Mouse (Mus musculus) midbrain, embryonic 16.5 days (tissue): Measurements from ENCODE around the gene Msh6. TPM values are rescaled to one million over a fixed set of nuclear protein-coding genes. Genes with fewer than 3 reads are reported as not detected.
"Not testable (repeated sequence)": the region's sequence is repeated elsewhere in the genome, so short reads cannot be mapped to it uniquely, and the experiment has no call there.

Experiments used
- ATAC-seq: fragments of 200-750 bp; cut with Nextera tagmentation; 2 replicates; pipeline ENCODE4 v1.8.0; 2017; ENCODE audit warnings: moderate TSS enrichment
- H3K27ac ChIP-seq: fragments of 300-500 bp; sonication (generic); 2 replicates; pipeline ENCODE4 v1.5.1; 2014; ENCODE audit warnings: mild to moderate bottlenecking, low read length, mixed read lengths
- H3K27me3 ChIP-seq: fragments of 300-500 bp; sonication (generic); 2 replicates; pipeline ENCODE4 v1.6.1; 2014; ENCODE audit warnings: low read depth, low read length, mixed read lengths; ENCODE audit not compliant: control insufficient read depth, insufficient read depth
- H3K36me3 ChIP-seq: fragments of 300-500 bp; sonication (generic); 2 replicates; pipeline ENCODE4 v1.6.1; 2014; ENCODE audit warnings: mild to moderate bottlenecking, low read length, moderate library complexity, mixed read lengths; ENCODE audit not compliant: control insufficient read depth, insufficient read depth
- H3K4me1 ChIP-seq: fragments of 300-500 bp; sonication (generic); 2 replicates; pipeline ENCODE4 v1.6.1; 2014; ENCODE audit warnings: mild to moderate bottlenecking, low read length, mixed read lengths; ENCODE audit not compliant: control insufficient read depth, insufficient read depth
- H3K4me2 ChIP-seq: fragments of 300-500 bp; sonication (generic); 2 replicates; pipeline ENCODE4 v1.6.1; 2014; ENCODE audit warnings: mild to moderate bottlenecking, low read length, mixed read lengths
- H3K4me3 ChIP-seq: fragments of 300-500 bp; sonication (generic); 2 replicates; pipeline ENCODE4 v1.5.1; 2014; ENCODE audit warnings: low read depth, mild to moderate bottlenecking, low read length, moderate library complexity, mixed read lengths
- H3K9ac ChIP-seq: fragments of 300-500 bp; sonication (generic); 2 replicates; pipeline ENCODE4 v1.6.1; 2014; ENCODE audit warnings: low read depth, low read length, mixed read lengths
- H3K9me3 ChIP-seq: fragments of 300-500 bp; sonication (generic); replicated peaks from 2 replicates; pipeline ENCODE4 v1.6.1; 2014; ENCODE audit warnings: mild to moderate bottlenecking, low read length, mixed read lengths; ENCODE audit not compliant: control insufficient read depth, poor library complexity, severe bottlenecking
- WGBS: fragments of 180-500 bp; shearing (Covaris S2); extraction: QIAGEN DNeasy Blood & Tissue Kit; methylation state at CpG from one replicate; pipeline ENCODE4 v1.1.7; 2014; 5-methylcytosine and 5-hydroxymethylcytosine counted together
- polyA plus RNA-seq: library from polyadenylated mRNA; unstranded; fragments of >200 nt; fragmentation: Nextera tagmentation; extraction: Ambion mirVana; gene quantifications from 2 replicates; pipeline ENCODE4 v1.2.1, GENCODE M21; 2015

Msh6 gene
- polyA plus RNA-seq, 1 experiment from 2014 or later = 28.0 TPM

- 82% methylated on average over 1 of the region's 1 CpGs for WGBS
- Histone ChIP-seq H3K9ac (no peak overlapping the region), H3K4me3 (no peak overlapping the region), H3K9me3 (no peaks in the 10 kb centered on the region), H3K27me3 (no peaks in the 10 kb centered on the region), H3K4me1 (no peaks in the 10 kb centered on the region), H3K36me3 (peaks cover 44% of the 10 kb centered on the region), H3K4me2 (no peak overlapping the region), H3K27ac (no peak overlapping the region)
- no peak for ATAC-seq
Measured at GRCm38 (mm10) chr17:87993338-87993737, 18.5 kb downstream of the Msh6 start.

- Histone ChIP-seq H3K9ac (no peak overlapping the region), H3K36me3 (peaks cover 38% of the 10 kb centered on the region), H3K27ac (no peak overlapping the region), H3K4me3 (no peak overlapping the region), H3K9me3 (no peaks in the 10 kb centered on the region), H3K4me1 (no peaks in the 10 kb centered on the region), H3K4me2 (no peak overlapping the region), H3K27me3 (no peaks in the 10 kb centered on the region)
- ATAC-seq = no peak
- 92% methylated on average over 4 of the region's 4 CpGs for WGBS
Measured at GRCm38 (mm10) chr17:87997808-87998207, 22.9 kb downstream of the Msh6 start.

- no peak for ATAC-seq
- Histone ChIP-seq H3K9ac (no peak overlapping the region), H3K4me3 (no peak overlapping the region), H3K4me2 (no peak overlapping the region), H3K27me3 (no peaks in the 10 kb centered on the region), H3K4me1 (no peaks in the 10 kb centered on the region), H3K27ac (no peak overlapping the region), H3K36me3 (peaks cover 30% of the 10 kb centered on the region), H3K9me3 (no peaks in the 10 kb centered on the region)
- 100% methylated on average over 1 of the region's 1 CpGs for WGBS
Measured at GRCm38 (mm10) chr17:88004892-88005291, 30.0 kb downstream of the Msh6 start.

- H3K36me3 ChIP-seq = peaks cover 38% of the 10 kb centered on the region
- no peak overlapping the region for H3K9ac ChIP-seq
- WGBS = 86% methylated on average over 8 of the region's 8 CpGs
Measured at GRCm38 (mm10) chr17:88006956-88007355, 32.1 kb downstream of the Msh6 start.

GRCm38 (mm10) chr17:88014456-88014855 lies 39.6 kb downstream of the Msh6 start:
- ATAC-seq = no peak
- 89% methylated on average over 1 of the region's 1 CpGs for WGBS
- H3K36me3 ChIP-seq = peaks cover 22% of the 10 kb centered on the region

More at GRCm38 (mm10) chr17:88006956-88007355, 32.1 kb downstream of the Msh6 start:
- H3K4me1 ChIP-seq = no peaks in the 10 kb centered on the region
- no peaks in the 10 kb centered on the region for H3K27me3 ChIP-seq
- H3K4me2 ChIP-seq = no peak overlapping the region
- no peaks in the 10 kb centered on the region for H3K9me3 ChIP-seq
- H3K4me3 ChIP-seq = no peak overlapping the region
- no peak overlapping the region for H3K27ac ChIP-seq
- ATAC-seq = no peak

GRCm38 (mm10) chr17:88016027-88016426 lies 41.2 kb downstream of the Msh6 start:
- not testable (repeated sequence) for H3K4me3 ChIP-seq, H3K9me3 ChIP-seq, H3K27ac ChIP-seq, H3K4me2 ChIP-seq, H3K9ac ChIP-seq, ATAC-seq, H3K4me1 ChIP-seq, H3K27me3 ChIP-seq
- 88% methylated on average over 8 of the region's 8 CpGs for WGBS
- H3K36me3 ChIP-seq = peaks cover 14% of the 10 kb centered on the region

More at GRCm38 (mm10) chr17:88014456-88014855, 39.6 kb downstream of the Msh6 start:
- Histone ChIP-seq H3K27ac (no peak overlapping the region), H3K27me3 (no peaks in the 10 kb centered on the region), H3K9me3 (no peaks in the 10 kb centered on the region), H3K4me2 (no peak overlapping the region), H3K4me3 (no peak overlapping the region), H3K9ac (no peak overlapping the region), H3K4me1 (peaks cover 8% of the 10 kb centered on the region)

GRCm38 (mm10) chr17:88023924-88024323 lies 49.1 kb downstream of the Msh6 start:
- no peak overlapping the region for H3K4me2 ChIP-seq
- H3K36me3 ChIP-seq = no peaks in the 10 kb centered on the region
- H3K27me3 ChIP-seq = no peaks in the 10 kb centered on the region
- no peaks in the 10 kb centered on the region for H3K9me3 ChIP-seq
- H3K4me1 ChIP-seq = peaks cover 17% of the 10 kb centered on the region
- no peak for ATAC-seq
- H3K4me3 ChIP-seq = no peak overlapping the region
- H3K27ac ChIP-seq = no peak overlapping the region
- H3K9ac ChIP-seq = no peak overlapping the region
- WGBS = 79% methylated on average over 1 of the region's 1 CpGs

- Histone ChIP-seq H3K27me3 (no peaks in the 10 kb centered on the region), H3K9ac (no peak overlapping the region), H3K9me3 (no peaks in the 10 kb centered on the region), H3K4me1 (peaks cover 12% of the 10 kb centered on the region), H3K27ac (no peak overlapping the region), H3K4me3 (no peak overlapping the region), H3K36me3 (no peaks in the 10 kb centered on the region), H3K4me2 (no peak overlapping the region)
- 34% methylated on average over 4 of the region's 4 CpGs for WGBS
- no peak for ATAC-seq
Measured at GRCm38 (mm10) chr17:88025227-88025626, 50.4 kb downstream of the Msh6 start.

- peaks cover 12% of the 10 kb centered on the region; the same call in 1 of the 2 replicates for H3K4me1 ChIP-seq
- no peaks in the 10 kb centered on the region for H3K27me3 ChIP-seq
- no peak overlapping the region for H3K4me3 ChIP-seq
- no peaks in the 10 kb centered on the region for H3K36me3 ChIP-seq
- ATAC-seq = no peak
- no peaks in the 10 kb centered on the region for H3K9me3 ChIP-seq
- 84% methylated on average over 17 of the region's 17 CpGs for WGBS
- no peak overlapping the region for H3K27ac ChIP-seq
- no peak overlapping the region for H3K9ac ChIP-seq
- H3K4me2 ChIP-seq = no peak overlapping the region
Measured at GRCm38 (mm10) chr17:88029194-88029970, 54.5 kb downstream of the Msh6 start.
